Mouse (Mus musculus) bone marrow macrophage, adult 2 months (primary cell): Measurements from ENCODE around the gene Bcam.

Experiments used
- CTCF ChIP-seq: IDR thresholded peaks from 2 replicates; pipeline ENCODE4 v1.5.1; 2012; ENCODE audit warnings: low read depth, mild to moderate bottlenecking, low read length, moderate library complexity
- POLR2A ChIP-seq: IDR thresholded peaks from 2 replicates; pipeline ENCODE4 v1.6.1; 2012; ENCODE audit warnings: mild to moderate bottlenecking, low read depth, low read length, borderline replicate concordance

DNA sequence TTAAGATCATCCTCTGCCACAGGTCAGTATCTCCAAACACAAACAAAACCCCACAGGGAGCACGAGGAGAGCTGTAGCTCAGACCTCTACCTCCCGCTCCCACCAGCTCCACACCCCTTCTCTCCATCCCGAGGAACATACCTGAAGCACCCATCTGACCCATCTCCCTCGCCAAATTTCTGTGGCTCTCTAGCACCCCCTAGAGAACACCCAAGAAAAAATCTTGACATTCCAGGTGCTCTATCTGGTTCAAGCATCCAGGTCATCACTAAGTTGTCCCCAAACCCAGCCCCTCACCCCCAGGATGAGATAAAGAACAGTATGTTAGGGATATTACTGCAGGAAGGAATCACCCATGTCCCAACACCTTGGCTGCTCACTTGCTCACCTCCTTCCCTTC is 57.6 kb downstream of the Bcam start:
- TF ChIP-seq CTCF, result peak; percentile 60
- no peak for TF ChIP-seq POLR2A
